Mouse (Mus musculus): ENCODE measurements around the gene Mllt3. TPM values are rescaled to one million over a fixed set of nuclear protein-coding genes. Genes with fewer than 3 reads are reported as not detected.
A peak's percentile ranks its signal among the peaks of the same experiment; 100 is the strongest.

Gene Mllt3
- polyA plus RNA-seq, 1 experiment from 2014 or later, result 27.5 TPM

- Histone ChIP-seq H3K4me3 (ENCODE audit: low read length) (no peak overlapping the region), H3K9me3 (ENCODE audit: low read length) (no peaks in the 10 kb centered on the region), H3K36me3 (ENCODE audit: insufficient read depth, low read length) (0 out of 2 replicates have a peak, but pooled peaks cover 2% of the 10 kb centered on the region), H3K4me1 (ENCODE audit: insufficient read depth, low read length) (peaks cover 5% of the 10 kb centered on the region; the same call in 1 of the 2 replicates), H3K4me2 (replicated peaks; ENCODE audit: low read depth, low read length) (no peak overlapping the region), H3K27ac (ENCODE audit: low read length) (no peak overlapping the region), H3K9ac (replicated peaks; ENCODE audit: low read length) (no peak overlapping the region), H3K27me3 (ENCODE audit: insufficient read depth, low read length) (no peaks in the 10 kb centered on the region)
- ATAC-seq (ENCODE audit: low FRiP score, low TSS enrichment), result no peak
- 74% methylated on average over 10 of the region's 10 CpGs for WGBS
Measured at GRCm38 (mm10) chr4:87840210-87840910, 192.8 kb downstream of the Mllt3 start.

- 92% methylated on average over 1 of the region's 1 CpGs for WGBS
- Histone ChIP-seq H3K4me3 (ENCODE audit: low read length) (no peak overlapping the region), H3K9ac (replicated peaks; ENCODE audit: low read length) (no peak overlapping the region), H3K27ac (ENCODE audit: low read length) (no peak overlapping the region), H3K9me3 (ENCODE audit: low read length) (no peaks in the 10 kb centered on the region), H3K4me2 (replicated peaks; ENCODE audit: low read depth, low read length) (no peak overlapping the region), H3K4me1 (ENCODE audit: insufficient read depth, low read length) (peaks cover 5% of the 10 kb centered on the region; the same call in 1 of the 2 replicates), H3K27me3 (ENCODE audit: insufficient read depth, low read length) (no peaks in the 10 kb centered on the region), H3K36me3 (ENCODE audit: insufficient read depth, low read length) (0 out of 2 replicates have a peak, but pooled peaks cover 2% of the 10 kb centered on the region)
- no peak for ATAC-seq (ENCODE audit: low FRiP score, low TSS enrichment)
Measured at GRCm38 (mm10) chr4:87838716-87839115, 194.4 kb downstream of the Mllt3 start.

GRCm38 (mm10) chr4:87837471-87838361 lies 195.4 kb downstream of the Mllt3 start:
- Histone ChIP-seq H3K27ac (ENCODE audit: low read length) (no peak overlapping the region), H3K9ac (replicated peaks; ENCODE audit: low read length) (no peak overlapping the region), H3K4me3 (ENCODE audit: low read length) (no peak overlapping the region), H3K9me3 (ENCODE audit: low read length) (no peaks in the 10 kb centered on the region), H3K36me3 (ENCODE audit: insufficient read depth, low read length) (0 out of 2 replicates have a peak, but pooled peaks cover 2% of the 10 kb centered on the region), H3K27me3 (ENCODE audit: insufficient read depth, low read length) (no peaks in the 10 kb centered on the region), H3K4me1 (ENCODE audit: insufficient read depth, low read length) (peaks cover 5% of the 10 kb centered on the region; the same call in 1 of the 2 replicates), H3K4me2 (replicated peaks; ENCODE audit: low read depth, low read length) (no peak overlapping the region)
- no peak for ATAC-seq (ENCODE audit: low FRiP score, low TSS enrichment)
- WGBS, result 92% methylated on average over 2 of the region's 2 CpGs

GRCm38 (mm10) chr4:87836257-87836656 lies 196.9 kb downstream of the Mllt3 start:
- WGBS, result 70% methylated on average over 5 of the region's 5 CpGs
- no peak for ATAC-seq (ENCODE audit: low FRiP score, low TSS enrichment)
- no peak overlapping the region for H3K9ac ChIP-seq (replicated peaks; ENCODE audit: low read length)

GRCm38 (mm10) chr4:87835191-87835590 lies 198.0 kb downstream of the Mllt3 start:
- no peak overlapping the region for H3K4me3 ChIP-seq (ENCODE audit: low read length)
- H3K9ac ChIP-seq (replicated peaks; ENCODE audit: low read length), result no peak overlapping the region
- WGBS, result 65% methylated on average over 6 of the region's 6 CpGs
- H3K27ac ChIP-seq (ENCODE audit: low read length), result no peak overlapping the region
- no peak for ATAC-seq (ENCODE audit: low FRiP score, low TSS enrichment)
- H3K36me3 ChIP-seq (ENCODE audit: insufficient read depth, low read length), result no peaks in the 10 kb centered on the region
- no peak overlapping the region for H3K4me2 ChIP-seq (replicated peaks; ENCODE audit: low read depth, low read length)
- no peaks in the 10 kb centered on the region for H3K27me3 ChIP-seq (ENCODE audit: insufficient read depth, low read length)
- H3K4me1 ChIP-seq (ENCODE audit: insufficient read depth, low read length), result peaks cover 5% of the 10 kb centered on the region; the same call in 1 of the 2 replicates
- H3K9me3 ChIP-seq (ENCODE audit: low read length), result no peaks in the 10 kb centered on the region

More at GRCm38 (mm10) chr4:87836257-87836656, 196.9 kb downstream of the Mllt3 start:
- H3K4me2 ChIP-seq (replicated peaks; ENCODE audit: low read depth, low read length), result no peak overlapping the region
- no peaks in the 10 kb centered on the region for H3K9me3 ChIP-seq (ENCODE audit: low read length)
- H3K27me3 ChIP-seq (ENCODE audit: insufficient read depth, low read length), result no peaks in the 10 kb centered on the region
- H3K4me1 ChIP-seq (ENCODE audit: insufficient read depth, low read length), result peaks cover 5% of the 10 kb centered on the region; the same call in 1 of the 2 replicates
- no peak overlapping the region for H3K27ac ChIP-seq (ENCODE audit: low read length)
- 0 out of 2 replicates have a peak, but pooled peaks cover 2% of the 10 kb centered on the region for H3K36me3 ChIP-seq (ENCODE audit: insufficient read depth, low read length)
- no peak overlapping the region for H3K4me3 ChIP-seq (ENCODE audit: low read length)

GRCm38 (mm10) chr4:87834310-87834709 lies 198.9 kb downstream of the Mllt3 start:
- Histone ChIP-seq H3K36me3 (ENCODE audit: insufficient read depth, low read length) (no peaks in the 10 kb centered on the region), H3K9me3 (ENCODE audit: low read length) (no peaks in the 10 kb centered on the region), H3K4me1 (ENCODE audit: insufficient read depth, low read length) (peaks cover 5% of the 10 kb centered on the region; the same call in 1 of the 2 replicates), H3K4me2 (replicated peaks; ENCODE audit: low read depth, low read length) (no peak overlapping the region), H3K4me3 (ENCODE audit: low read length) (no peak overlapping the region), H3K9ac (replicated peaks; ENCODE audit: low read length) (no peak overlapping the region), H3K27me3 (ENCODE audit: insufficient read depth, low read length) (no peaks in the 10 kb centered on the region), H3K27ac (ENCODE audit: low read length) (peak overlapping the region; percentile 35; the same call in 1 of the 2 replicates)
- 20% methylated on average over 2 of the region's 2 CpGs for WGBS
- peak; percentile 42; the same call in 1 of the 2 replicates for ATAC-seq (ENCODE audit: low FRiP score, low TSS enrichment)

- 91% methylated on average over 6 of the region's 6 CpGs for WGBS
- no peak overlapping the region for H3K4me2 ChIP-seq (replicated peaks; ENCODE audit: low read depth, low read length)
- peaks cover 5% of the 10 kb centered on the region; the same call in 1 of the 2 replicates for H3K4me1 ChIP-seq (ENCODE audit: insufficient read depth, low read length)
- H3K9me3 ChIP-seq (ENCODE audit: low read length), result no peaks in the 10 kb centered on the region
- H3K9ac ChIP-seq (replicated peaks; ENCODE audit: low read length), result no peak overlapping the region
- no peaks in the 10 kb centered on the region for H3K27me3 ChIP-seq (ENCODE audit: insufficient read depth, low read length)
- no peak for ATAC-seq (ENCODE audit: low FRiP score, low TSS enrichment)
- no peak overlapping the region for H3K27ac ChIP-seq (ENCODE audit: low read length)
- no peaks in the 10 kb centered on the region for H3K36me3 ChIP-seq (ENCODE audit: insufficient read depth, low read length)
- H3K4me3 ChIP-seq (ENCODE audit: low read length), result no peak overlapping the region
Measured at GRCm38 (mm10) chr4:87830794-87831306, 202.3 kb downstream of the Mllt3 start.

- H3K27me3 ChIP-seq (ENCODE audit: insufficient read depth, low read length), result no peaks in the 10 kb centered on the region
- WGBS, result 90% methylated on average over 5 of the region's 5 CpGs
- ATAC-seq (ENCODE audit: low FRiP score, low TSS enrichment), result no peak
Measured at GRCm38 (mm10) chr4:87829426-87830063, 203.6 kb downstream of the Mllt3 start.

GRCm38 (mm10) chr4:87826336-87826735 lies 206.8 kb downstream of the Mllt3 start:
- H3K9ac ChIP-seq (replicated peaks; ENCODE audit: low read length), result no peak overlapping the region
- H3K4me1 ChIP-seq (ENCODE audit: insufficient read depth, low read length), result no peaks in the 10 kb centered on the region
- 82% methylated on average over 5 of the region's 5 CpGs for WGBS
- H3K27ac ChIP-seq (ENCODE audit: low read length), result no peak overlapping the region
- H3K36me3 ChIP-seq (ENCODE audit: insufficient read depth, low read length), result peaks cover 7% of the 10 kb centered on the region; the same call in 1 of the 2 replicates
- no peak overlapping the region for H3K4me2 ChIP-seq (replicated peaks; ENCODE audit: low read depth, low read length)
- no peak for ATAC-seq (ENCODE audit: low FRiP score, low TSS enrichment)
- no peaks in the 10 kb centered on the region for H3K9me3 ChIP-seq (ENCODE audit: low read length)
- no peaks in the 10 kb centered on the region for H3K27me3 ChIP-seq (ENCODE audit: insufficient read depth, low read length)
- H3K4me3 ChIP-seq (ENCODE audit: low read length), result no peak overlapping the region

More at GRCm38 (mm10) chr4:87829426-87830063, 203.6 kb downstream of the Mllt3 start:
- no peak overlapping the region for H3K4me3 ChIP-seq (ENCODE audit: low read length)
- no peaks in the 10 kb centered on the region for H3K9me3 ChIP-seq (ENCODE audit: low read length)
- H3K27ac ChIP-seq (ENCODE audit: low read length), result no peak overlapping the region
- no peak overlapping the region for H3K4me2 ChIP-seq (replicated peaks; ENCODE audit: low read depth, low read length)
- no peak overlapping the region for H3K9ac ChIP-seq (replicated peaks; ENCODE audit: low read length)
- no peaks in the 10 kb centered on the region for H3K36me3 ChIP-seq (ENCODE audit: insufficient read depth, low read length)
- H3K4me1 ChIP-seq (ENCODE audit: insufficient read depth, low read length), result peaks cover 5% of the 10 kb centered on the region; the same call in 1 of the 2 replicates
